Mouse (Mus musculus) stomach, embryonic 15.5 days (tissue): ENCODE data around the gene Kctd2. TPM values are rescaled to one million over a fixed set of nuclear protein-coding genes. Genes with fewer than 3 reads are reported as not detected.

Experiments used
- ATAC-seq: fragments of 200-750 bp; cut with Nextera tagmentation; 2 replicates; pipeline ENCODE4 v1.8.0; 2017; ENCODE audit warnings: low read depth, moderate number of reproducible peaks, moderate TSS enrichment; ENCODE audit not compliant: insufficient read depth, low FRiP score
- H3K27ac ChIP-seq: fragments of 300-500 bp; sonication (generic); 2 replicates; pipeline ENCODE4 v1.5.1; 2015; ENCODE audit warnings: mild to moderate bottlenecking, inconsistent platforms
- H3K27me3 ChIP-seq: fragments of 300-500 bp; sonication (generic); replicated peaks from 2 replicates; pipeline ENCODE4 v1.6.1; 2015; ENCODE audit warnings: inconsistent platforms
- H3K36me3 ChIP-seq: fragments of 300-500 bp; sonication (generic); 2 replicates; pipeline ENCODE4 v1.6.1; 2015; ENCODE audit warnings: inconsistent platforms
- H3K4me1 ChIP-seq: fragments of 300-500 bp; sonication (generic); 2 replicates; pipeline ENCODE4 v1.6.1; 2015; ENCODE audit warnings: inconsistent platforms
- H3K4me2 ChIP-seq: fragments of 300-500 bp; sonication (generic); 2 replicates; pipeline ENCODE4 v1.6.1; 2015; ENCODE audit warnings: mild to moderate bottlenecking, inconsistent platforms
- H3K4me3 ChIP-seq: fragments of 300-500 bp; sonication (generic); replicated peaks from 2 replicates; pipeline ENCODE4 v1.5.1; 2015; ENCODE audit warnings: inconsistent platforms
- H3K9ac ChIP-seq: fragments of 300-500 bp; sonication (generic); 2 replicates; pipeline ENCODE4 v1.6.1; 2015; ENCODE audit warnings: inconsistent platforms
- H3K9me3 ChIP-seq: fragments of 300-500 bp; sonication (generic); 2 replicates; pipeline ENCODE4 v1.6.1; 2016; ENCODE audit warnings: inconsistent platforms
- WGBS: fragments of 180-500 bp; shearing (Covaris S2); methylation state at CpG from one replicate; pipeline ENCODE4 v1.1.7; 2015; 5-methylcytosine and 5-hydroxymethylcytosine counted together
- polyA plus RNA-seq: library from polyadenylated mRNA; unstranded; fragments of >200 nt; fragmentation: Nextera tagmentation; extraction: Ambion mirVana; gene quantifications from 2 replicates; pipeline ENCODE4 v1.2.1, GENCODE M21; 2015

Kctd2 gene
- polyA plus RNA-seq: 14.6 and 15.6 TPM in 2 replicates

DNA sequence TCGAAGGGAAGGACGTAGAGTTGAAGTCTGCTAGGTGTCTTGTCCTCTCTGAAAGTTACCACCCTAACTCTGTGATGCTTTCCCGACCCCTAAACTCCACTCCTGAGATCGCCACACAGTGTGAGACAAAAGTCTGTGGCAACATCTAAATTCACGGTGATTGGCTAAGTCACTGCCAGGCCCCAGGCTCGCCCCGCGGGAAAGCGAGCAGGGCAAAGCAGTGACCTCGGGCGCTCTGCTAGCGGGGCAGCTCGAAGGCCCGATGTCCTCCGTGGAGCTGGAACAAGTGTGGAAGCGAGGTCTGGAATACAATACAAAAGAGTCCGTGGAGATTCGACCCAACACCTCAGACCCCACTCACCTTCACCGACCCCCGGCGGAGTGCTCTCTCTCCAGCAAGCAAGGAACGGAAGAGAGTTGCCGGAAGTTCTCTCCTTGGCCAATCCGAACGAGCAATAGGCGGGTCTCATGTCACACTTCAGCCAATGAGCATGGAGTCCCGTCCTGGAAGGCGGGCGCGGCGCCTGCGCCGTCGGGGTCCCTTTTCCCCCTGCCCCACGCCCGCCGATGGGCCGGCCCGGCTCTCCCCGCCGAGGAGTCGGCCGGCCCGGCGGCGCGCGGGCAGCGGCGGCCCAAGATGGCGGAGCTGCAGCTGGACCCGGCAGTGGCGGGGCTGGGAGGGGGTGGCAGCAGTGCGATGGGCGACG, at the start of gene Kctd2, which contains the start of gene Atp5h:
Kctd2 (plus strand) TSS at position 598 of the 707 bp plus-strand sequence.
Atp5h (minus strand) TSS at position 432 of the 707 bp plus-strand sequence.
- peak within 1 kb of the TSS; percentile 73 for H3K4me3 ChIP-seq
- WGBS: under 1% methylated on average over 45 of the region's 56 CpGs
- H3K4me2 ChIP-seq: peak within 1 kb of the TSS; percentile 96
- no peaks in the 10 kb centered on the region for H3K9me3 ChIP-seq
- H3K4me1 ChIP-seq: peaks cover 26% of the 10 kb centered on the region
- H3K9ac ChIP-seq: peak within 1 kb of the TSS; percentile 90
- ATAC-seq: peak; percentile 97
- peaks cover 24% of the 10 kb centered on the region for H3K36me3 ChIP-seq
- H3K27me3 ChIP-seq: no peaks in the 10 kb centered on the region
- peak within 1 kb of the TSS; percentile 86 for H3K27ac ChIP-seq

DNA sequence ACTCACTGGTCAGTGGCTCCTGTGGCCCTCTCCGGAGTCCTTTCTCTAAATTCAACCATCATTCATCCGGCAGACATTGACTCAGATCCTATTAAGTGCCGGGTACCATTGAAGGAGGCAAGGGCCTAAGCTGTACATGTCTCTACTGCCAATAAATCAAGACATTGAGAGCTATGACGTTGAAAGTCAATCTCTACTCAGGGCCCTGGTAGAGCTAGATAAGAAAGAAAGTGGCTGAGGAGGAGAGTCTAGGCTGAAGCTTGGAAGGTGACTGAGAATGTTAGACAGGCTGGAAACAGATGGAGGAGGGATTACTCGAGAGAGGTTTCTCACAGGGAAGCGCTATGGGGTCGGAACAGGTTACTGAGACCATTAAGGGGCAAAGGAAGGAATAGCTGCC, 49.6 kb upstream of the Kctd2 start:
- Histone ChIP-seq H3K4me1 (peaks cover 26% of the 10 kb centered on the region), H3K27me3 (peaks cover 20% of the 10 kb centered on the region), H3K4me3 (no peak overlapping the region), H3K36me3 (no peaks in the 10 kb centered on the region), H3K27ac (no peak overlapping the region), H3K9me3 (no peaks in the 10 kb centered on the region), H3K4me2 (no peak overlapping the region), H3K9ac (no peak overlapping the region)
- WGBS: 51% methylated on average over 7 of the region's 7 CpGs
- ATAC-seq: no peak

DNA sequence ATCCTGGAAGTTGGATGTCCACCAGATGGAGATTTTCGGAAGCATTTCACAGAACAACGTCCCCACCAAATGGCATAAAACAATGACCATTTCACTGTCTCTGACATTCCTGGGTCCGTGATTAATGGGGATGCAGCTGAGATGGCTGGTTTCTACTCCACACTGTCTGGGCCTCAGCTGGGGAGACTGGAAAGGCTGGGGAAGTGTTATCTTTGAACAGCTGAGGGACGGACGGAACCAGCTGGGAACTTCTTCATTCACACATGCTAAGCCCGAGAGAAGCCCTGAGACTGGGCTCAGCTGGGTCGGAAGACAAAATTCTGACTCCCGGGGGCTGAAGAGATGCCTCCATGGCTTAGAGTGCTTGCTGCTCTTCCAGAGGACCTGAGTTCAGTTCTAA, 48.6 kb upstream of the Kctd2 start:
- no peaks in the 10 kb centered on the region for H3K9me3 ChIP-seq
- no peak overlapping the region for H3K9ac ChIP-seq
- peaks cover 20% of the 10 kb centered on the region for H3K27me3 ChIP-seq
- no peak overlapping the region for H3K4me2 ChIP-seq
- no peaks in the 10 kb centered on the region for H3K36me3 ChIP-seq
- ATAC-seq: no peak
- no peak overlapping the region for H3K4me3 ChIP-seq
- H3K4me1 ChIP-seq: peaks cover 21% of the 10 kb centered on the region
- 52% methylated on average over 8 of the region's 8 CpGs for whole genome bisulfite sequencing
- no peak overlapping the region for H3K27ac ChIP-seq

DNA sequence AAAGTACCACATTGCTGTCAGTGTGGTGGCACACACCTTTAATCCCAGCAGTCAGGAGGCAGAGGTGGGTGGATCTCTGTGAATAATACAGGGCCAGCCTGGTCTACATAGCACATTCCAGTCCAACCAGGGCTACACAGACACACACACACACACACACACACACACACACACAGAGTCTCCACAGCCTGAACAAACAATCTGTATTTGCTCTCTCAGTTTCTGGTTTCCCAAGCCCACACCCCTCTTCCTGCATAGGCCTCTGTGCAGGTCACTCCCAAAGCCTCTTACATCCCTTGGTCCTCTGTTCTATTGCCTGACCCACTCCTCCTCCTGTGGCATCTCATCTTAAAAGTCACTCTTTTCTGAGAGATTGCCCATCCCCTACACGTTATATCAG, 47.9 kb upstream of the Kctd2 start:
- H3K4me1 ChIP-seq: peaks cover 17% of the 10 kb centered on the region
- no peak overlapping the region for H3K27ac ChIP-seq
- H3K9ac ChIP-seq: no peak overlapping the region
- H3K36me3 ChIP-seq: no peaks in the 10 kb centered on the region
- WGBS: 48% methylated on average over 1 of the region's 1 CpGs
- no peak for ATAC-seq
- H3K4me2 ChIP-seq: no peak overlapping the region
- H3K9me3 ChIP-seq: no peaks in the 10 kb centered on the region
- H3K27me3 ChIP-seq: peaks cover 17% of the 10 kb centered on the region
- no peak overlapping the region for H3K4me3 ChIP-seq

DNA sequence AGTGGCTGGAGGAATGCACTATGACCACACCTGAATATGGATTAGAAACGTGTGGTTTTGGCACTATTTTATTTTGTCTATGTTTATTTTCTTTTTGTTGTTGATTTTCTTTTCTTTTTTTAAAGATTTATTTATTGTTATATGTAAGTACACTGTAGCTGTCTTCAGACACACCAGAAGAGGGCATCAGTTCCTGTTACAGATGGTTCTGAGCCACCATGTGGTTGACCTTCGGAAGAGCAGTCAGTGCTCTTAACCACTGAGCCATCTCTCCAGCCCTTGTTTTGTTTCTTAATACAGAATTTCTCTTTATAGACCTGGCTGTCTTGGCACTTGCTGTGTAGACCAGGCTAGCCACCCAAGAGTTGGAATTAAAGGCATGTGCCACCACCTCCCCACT, 47.2 kb upstream of the Kctd2 start:
- Histone ChIP-seq H3K4me2 (no peak overlapping the region), H3K4me3 (no peak overlapping the region), H3K27me3 (peaks cover 10% of the 10 kb centered on the region), H3K27ac (no peak overlapping the region), H3K9me3 (no peaks in the 10 kb centered on the region), H3K4me1 (peaks cover 12% of the 10 kb centered on the region), H3K36me3 (no peaks in the 10 kb centered on the region), H3K9ac (no peak overlapping the region)
- no peak for ATAC-seq
- 42% methylated on average over 2 of the region's 2 CpGs for WGBS

DNA sequence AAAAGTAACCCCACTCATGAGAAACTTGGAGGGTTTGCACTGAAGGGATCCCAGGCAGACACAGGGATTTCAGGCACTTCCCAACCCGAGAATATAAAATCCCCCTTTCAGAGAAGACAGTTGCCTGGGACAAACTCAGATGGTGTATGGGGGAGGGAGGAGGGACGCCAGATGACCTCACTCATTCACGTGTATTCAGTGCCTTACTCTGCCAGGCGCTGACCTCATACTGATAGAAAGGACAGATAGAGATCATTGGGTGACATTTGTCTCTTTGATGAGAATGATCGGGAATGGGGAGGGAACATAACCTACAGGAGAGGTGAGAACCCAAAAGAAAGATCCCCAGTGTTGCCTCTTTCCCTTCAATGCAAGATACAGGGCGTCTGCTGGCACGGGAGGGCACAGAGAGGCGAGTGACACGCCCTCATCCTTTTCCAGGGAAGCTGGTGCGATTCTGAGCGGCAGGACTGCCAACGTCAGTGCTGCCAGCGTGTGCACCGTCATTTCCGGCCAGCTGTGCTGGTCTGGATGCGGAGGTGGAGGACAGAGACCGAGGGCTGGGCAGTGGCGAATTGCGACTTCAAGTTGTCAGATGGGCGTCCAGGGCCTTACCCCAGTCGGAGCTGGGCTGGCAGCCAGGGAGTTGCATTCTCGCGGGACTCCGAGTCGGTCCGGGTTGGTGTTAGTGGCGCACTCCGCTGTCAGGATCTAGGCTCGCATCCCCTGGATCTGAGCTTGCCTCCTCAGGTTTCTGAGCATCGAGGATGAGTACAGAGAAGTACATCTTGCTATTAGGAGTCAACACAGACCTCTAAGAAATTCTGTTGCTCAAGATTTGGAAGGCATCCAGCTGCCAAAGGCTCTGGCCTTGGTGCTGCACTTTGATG, 45.9 kb upstream of the Kctd2 start:
- H3K9me3 ChIP-seq: no peaks in the 10 kb centered on the region
- peak overlapping the region; percentile 83 for H3K4me2 ChIP-seq
- H3K27me3 ChIP-seq: peaks cover 10% of the 10 kb centered on the region
- WGBS: 4% methylated on average over 30 of the region's 30 CpGs
- no peak for ATAC-seq
- no peak overlapping the region for H3K27ac ChIP-seq
- peak overlapping the region; percentile 37 for H3K4me3 ChIP-seq
- no peaks in the 10 kb centered on the region for H3K36me3 ChIP-seq
- no peak overlapping the region; the same call in 1 of the 2 replicates for H3K9ac ChIP-seq
- H3K4me1 ChIP-seq: peaks cover 12% of the 10 kb centered on the region

DNA sequence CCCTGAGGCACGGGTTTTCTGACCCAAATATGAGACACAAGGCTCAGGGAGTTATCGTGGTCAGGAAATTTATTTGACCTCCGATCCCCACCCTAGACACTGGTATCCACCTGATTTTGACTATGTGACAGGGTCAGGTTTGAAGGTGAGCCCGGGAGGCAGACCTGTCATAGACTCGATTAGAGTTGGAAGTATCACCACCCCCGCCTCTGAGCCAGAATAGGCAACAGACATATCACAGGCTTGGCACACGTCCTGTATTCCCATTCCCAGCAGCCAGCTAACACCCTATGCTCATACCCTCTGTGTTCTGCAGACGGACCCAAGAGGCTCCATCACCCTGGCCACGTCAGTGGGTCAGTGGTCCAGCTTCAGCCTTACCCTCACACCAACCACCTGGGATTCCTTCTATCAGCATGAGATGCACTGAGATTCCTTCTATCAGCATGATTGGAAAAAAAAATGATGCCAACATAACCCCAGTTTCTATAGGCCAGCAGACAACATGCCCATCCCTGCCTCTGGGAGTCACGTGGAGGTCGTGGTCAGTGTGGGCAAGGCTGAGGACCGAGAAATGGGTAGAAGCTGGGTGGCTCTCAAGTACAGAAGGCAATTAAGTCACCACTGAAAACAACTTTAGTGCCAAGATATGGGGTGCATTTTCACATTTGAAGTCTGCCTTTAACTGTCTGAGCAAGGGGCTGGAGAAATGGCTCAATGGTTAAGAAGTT, 45.1 kb upstream of the Kctd2 start:
- Histone ChIP-seq H3K4me3 (no peak overlapping the region), H3K9me3 (no peaks in the 10 kb centered on the region), H3K27ac (no peak overlapping the region), H3K9ac (no peak overlapping the region), H3K4me2 (peak overlapping the region; percentile 83), H3K36me3 (no peaks in the 10 kb centered on the region), H3K27me3 (peaks cover 10% of the 10 kb centered on the region), H3K4me1 (peaks cover 12% of the 10 kb centered on the region)
- 58% methylated on average over 12 of the region's 12 CpGs for WGBS
- no peak for ATAC-seq

DNA sequence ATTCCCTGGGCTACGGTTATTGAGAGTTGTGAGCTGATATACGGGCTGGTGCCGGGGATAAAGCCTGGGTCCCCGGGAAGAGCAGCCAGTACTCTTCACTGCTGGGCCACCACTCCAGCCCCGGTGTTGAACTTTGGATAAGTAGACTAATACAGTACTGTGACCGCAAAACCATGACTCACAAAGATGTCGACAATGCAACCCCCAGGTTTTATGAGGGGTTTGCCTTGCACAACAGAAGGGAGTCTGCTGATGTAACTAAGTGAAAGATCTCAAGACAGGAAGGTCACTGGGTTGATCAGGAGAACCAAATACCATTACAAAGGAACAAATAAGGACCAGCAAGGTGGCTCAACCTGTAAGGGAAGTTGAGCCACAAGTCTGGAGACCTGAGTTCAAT, 43.2 kb upstream of the Kctd2 start:
- Histone ChIP-seq H3K9me3 (no peaks in the 10 kb centered on the region), H3K27ac (no peak overlapping the region), H3K27me3 (peaks cover 10% of the 10 kb centered on the region), H3K36me3 (no peaks in the 10 kb centered on the region), H3K9ac (no peak overlapping the region), H3K4me3 (no peak overlapping the region), H3K4me1 (peaks cover 16% of the 10 kb centered on the region), H3K4me2 (no peak overlapping the region)
- WGBS: 63% methylated on average over 7 of the region's 7 CpGs
- ATAC-seq: no peak

DNA sequence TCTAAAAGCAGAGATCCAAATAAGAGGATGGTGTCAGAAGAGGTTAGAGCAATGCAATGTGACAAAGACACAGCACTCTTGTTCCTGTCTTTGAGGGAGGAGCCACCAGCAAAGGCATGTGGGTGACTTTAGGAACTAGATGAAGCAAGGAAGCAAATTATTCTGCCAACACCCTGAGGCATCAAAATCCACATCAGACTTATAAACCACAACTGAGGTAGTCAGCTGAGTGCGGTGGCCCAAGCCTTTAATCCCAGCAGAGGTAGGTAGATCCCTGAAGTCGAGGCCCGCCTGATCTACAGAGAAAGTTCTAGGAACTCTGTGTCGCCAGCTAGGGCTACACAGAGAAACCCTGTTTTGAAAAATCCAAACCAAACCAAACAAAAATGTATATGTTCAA, 42.7 kb upstream of the Kctd2 start:
- H3K27ac ChIP-seq: no peak overlapping the region
- no peaks in the 10 kb centered on the region for H3K36me3 ChIP-seq
- 88% methylated on average over 4 of the region's 4 CpGs for WGBS
- H3K4me1 ChIP-seq: peaks cover 17% of the 10 kb centered on the region
- H3K27me3 ChIP-seq: peaks cover 10% of the 10 kb centered on the region
- H3K9me3 ChIP-seq: no peaks in the 10 kb centered on the region
- no peak overlapping the region for H3K9ac ChIP-seq
- no peak for ATAC-seq
- no peak overlapping the region for H3K4me2 ChIP-seq
- H3K4me3 ChIP-seq: no peak overlapping the region

DNA sequence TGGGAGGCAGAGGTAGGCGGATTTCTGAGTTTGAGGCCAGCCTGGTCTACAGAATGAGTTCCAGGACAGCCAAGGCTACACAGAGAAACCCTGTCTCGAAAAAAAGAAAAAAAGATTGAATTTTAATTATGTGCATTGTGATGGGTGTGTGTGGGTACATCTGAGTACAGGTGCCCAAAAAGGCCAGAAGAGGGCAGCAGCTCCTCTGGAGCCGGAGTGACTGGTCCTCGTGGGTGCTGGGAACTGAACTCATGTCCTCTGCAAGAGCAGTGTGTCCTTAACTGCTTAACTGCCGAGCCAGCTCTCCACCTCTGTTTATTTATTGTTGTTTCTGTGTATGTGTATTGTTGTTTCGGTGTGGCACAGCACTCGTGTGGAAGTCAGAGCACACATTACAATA, 42.1 kb upstream of the Kctd2 start:
- WGBS: 84% methylated on average over 7 of the region's 7 CpGs
- no peak overlapping the region for H3K27ac ChIP-seq
- no peak overlapping the region for H3K4me2 ChIP-seq
- peaks cover 10% of the 10 kb centered on the region for H3K27me3 ChIP-seq
- ATAC-seq: no peak
- no peak overlapping the region for H3K4me3 ChIP-seq
- H3K9ac ChIP-seq: no peak overlapping the region
- peaks cover 23% of the 10 kb centered on the region for H3K4me1 ChIP-seq
- no peaks in the 10 kb centered on the region for H3K9me3 ChIP-seq
- H3K36me3 ChIP-seq: no peaks in the 10 kb centered on the region

DNA sequence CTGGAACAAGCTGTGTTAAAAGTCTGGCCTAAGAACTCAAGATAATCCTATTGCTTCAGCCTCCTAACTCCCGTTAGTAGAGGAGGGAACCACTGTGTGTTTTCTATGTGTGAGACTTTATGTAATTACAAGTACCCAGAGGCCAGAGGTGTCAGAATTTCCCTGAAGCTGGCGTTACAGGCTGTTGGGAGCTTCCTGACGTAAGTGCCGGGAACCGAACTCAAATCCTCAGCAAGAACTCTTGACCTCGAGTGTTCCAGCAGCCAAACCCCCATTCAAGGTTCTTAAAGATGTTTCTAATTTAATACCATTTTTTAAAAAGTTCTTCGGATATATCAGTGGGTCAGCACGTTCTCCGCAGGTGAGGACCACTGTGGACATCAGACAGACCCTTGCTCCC, 38.7 kb upstream of the Kctd2 start:
- H3K27ac ChIP-seq: peak overlapping the region; percentile 59
- H3K4me1 ChIP-seq: peaks cover 27% of the 10 kb centered on the region
- ATAC-seq: no peak
- no peak overlapping the region for H3K9ac ChIP-seq
- WGBS: 13% methylated on average over 9 of the region's 9 CpGs
- H3K4me2 ChIP-seq: peak overlapping the region; percentile 78
- H3K36me3 ChIP-seq: no peaks in the 10 kb centered on the region
- peak overlapping the region; percentile 74 for H3K4me3 ChIP-seq
- no peaks in the 10 kb centered on the region for H3K27me3 ChIP-seq
- no peaks in the 10 kb centered on the region for H3K9me3 ChIP-seq
